Mouse (Mus musculus): ENCODE measurements at regions not wholly inside any gene's neighbourhood (a gene's known extent, or its start where the extent isn't known, plus 50 kb on each side); places are given as distances from the start of the nearest gene placed in this dataset.
"Not testable (repeated sequence)": the region's sequence is repeated elsewhere in the genome, so short reads cannot be mapped to it uniquely, and the experiment has no call there.

GRCm38 (mm10) chr5:91822844-91823576, 139.9 kb downstream of the Rchy1 start:
- no peak for DNase-seq

GRCm38 (mm10) chr5:91818800-91819199, 144.1 kb downstream of the Rchy1 start:
- DNase-seq, result no peak

- DNase-seq, result no peak
Measured at GRCm38 (mm10) chr5:91818195-91818594, 144.7 kb downstream of the Rchy1 start.

DNA sequence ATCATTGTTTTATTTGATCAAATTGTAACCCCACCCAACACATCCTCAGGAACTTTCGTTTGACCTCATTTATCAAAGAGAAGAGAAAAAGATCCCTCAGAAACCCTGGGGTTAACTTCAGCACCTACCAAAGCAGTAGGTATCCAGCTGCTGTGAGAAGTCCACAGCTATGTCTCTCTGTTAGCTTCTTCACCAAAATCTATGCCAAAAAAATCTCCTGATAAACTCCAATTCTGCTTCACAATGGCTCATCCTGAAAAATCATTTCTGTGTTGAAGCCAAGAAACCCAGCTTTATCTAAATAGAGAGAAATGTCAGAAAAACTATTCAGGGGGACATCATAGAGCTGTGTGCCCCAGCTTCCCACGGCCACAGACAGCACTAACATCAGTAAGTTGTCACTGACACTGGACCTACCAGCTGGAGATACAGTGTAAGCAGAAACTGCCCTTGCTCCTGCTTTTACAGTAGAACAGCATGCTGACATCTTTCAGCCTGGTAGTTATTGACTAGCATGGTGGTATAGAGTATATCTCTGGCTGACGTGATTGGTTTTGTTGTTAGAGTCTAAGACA, 146.4 kb downstream of the Rchy1 start:
- DNase-seq, result peak; percentile 3

GRCm38 (mm10) chr5:91814956-91815355, 147.9 kb downstream of the Rchy1 start:
- no peak for DNase-seq

DNA sequence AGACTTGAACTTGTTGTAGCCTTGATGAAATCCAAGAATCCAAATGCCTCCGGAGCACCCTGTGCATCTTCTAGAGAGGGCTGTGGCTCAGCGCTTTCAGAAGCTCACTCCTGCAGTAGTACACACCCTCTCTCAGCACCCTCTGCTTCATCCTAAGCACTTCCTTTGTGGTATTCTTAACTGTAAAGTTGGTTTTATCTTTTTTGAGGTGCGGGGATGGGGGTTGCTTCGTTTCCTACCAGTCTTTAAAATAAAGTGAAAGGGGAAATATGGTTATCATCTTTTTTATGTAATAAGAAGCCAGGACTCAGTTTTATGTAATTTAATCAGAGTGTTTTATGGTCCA, 148.5 kb downstream of the Rchy1 start:
- no peak for DNase-seq

GRCm38 (mm10) chr5:91813547-91814416, 149.1 kb downstream of the Rchy1 start:
- no peak for DNase-seq

DNA sequence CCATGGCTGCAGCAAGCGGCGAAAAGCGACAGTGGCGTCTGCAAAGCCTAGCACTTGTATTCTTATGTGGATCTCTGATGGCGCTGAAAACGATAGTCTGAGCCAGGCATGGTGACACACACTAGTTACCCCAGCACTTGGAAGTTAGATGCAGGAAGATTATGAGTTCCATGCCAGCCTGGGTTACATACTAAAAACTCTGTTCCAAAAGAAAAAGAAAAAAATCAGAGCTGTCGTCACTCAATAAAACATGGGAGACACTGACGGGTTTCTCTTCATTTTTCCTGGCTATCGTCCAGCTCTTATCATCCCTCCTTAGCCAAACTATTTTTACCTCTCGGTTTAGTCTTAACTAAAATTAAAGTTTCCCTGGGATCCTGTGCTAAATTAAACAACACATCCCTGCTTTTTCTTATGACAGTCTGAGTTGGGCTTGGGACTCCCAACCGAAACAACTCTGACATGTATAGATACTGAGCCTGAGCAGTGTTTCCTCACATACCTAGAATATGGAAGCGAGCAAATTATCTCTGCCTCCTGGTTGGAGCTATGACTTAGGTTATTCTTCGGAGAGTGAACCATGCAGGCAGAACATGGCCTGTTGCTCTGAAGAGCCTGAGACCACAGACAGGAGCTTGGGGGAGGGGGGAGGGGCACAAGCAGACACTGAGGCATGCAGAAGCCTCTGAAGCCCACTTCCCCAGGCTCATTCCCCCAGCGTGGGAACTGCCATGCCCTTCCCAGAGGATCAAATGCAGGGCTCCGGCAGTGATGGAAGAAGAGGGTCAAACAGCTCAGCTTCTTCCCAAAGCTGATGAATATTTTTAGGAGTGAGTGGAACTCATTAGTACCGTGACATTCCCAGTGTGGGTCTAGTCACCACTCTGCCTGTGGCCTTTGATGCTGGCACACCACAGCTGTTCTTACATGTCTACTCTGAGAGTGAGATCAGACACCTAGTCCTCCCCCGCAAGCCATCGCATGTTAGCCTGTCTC, 155.5 kb downstream of the Rchy1 start:
- no peak for DNase-seq

GRCm38 (mm10) chr5:91801297-91801980, 161.4 kb downstream of the Rchy1 start:
- no peak for DNase-seq

DNA sequence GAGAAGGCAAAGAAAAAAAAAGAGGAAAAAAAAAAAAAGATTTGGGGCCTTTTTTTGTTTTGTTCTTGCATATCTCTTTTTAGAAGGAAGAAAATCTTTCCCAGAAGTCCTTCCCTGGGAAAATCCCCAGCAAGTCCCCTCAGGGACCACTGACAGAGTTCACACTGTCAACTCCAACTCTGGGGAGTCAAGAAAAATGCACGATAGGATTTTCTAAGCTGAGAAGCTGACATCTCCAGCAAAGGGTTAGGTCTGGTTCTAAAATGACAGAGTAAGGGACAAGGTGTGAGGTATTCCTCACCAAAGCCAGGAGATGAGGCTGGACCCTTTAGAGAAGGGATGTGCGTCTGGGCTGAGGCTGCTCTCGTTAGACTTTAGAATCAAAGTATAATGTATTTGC, 165.5 kb downstream of the Rchy1 start:
- no peak for DNase-seq

DNA sequence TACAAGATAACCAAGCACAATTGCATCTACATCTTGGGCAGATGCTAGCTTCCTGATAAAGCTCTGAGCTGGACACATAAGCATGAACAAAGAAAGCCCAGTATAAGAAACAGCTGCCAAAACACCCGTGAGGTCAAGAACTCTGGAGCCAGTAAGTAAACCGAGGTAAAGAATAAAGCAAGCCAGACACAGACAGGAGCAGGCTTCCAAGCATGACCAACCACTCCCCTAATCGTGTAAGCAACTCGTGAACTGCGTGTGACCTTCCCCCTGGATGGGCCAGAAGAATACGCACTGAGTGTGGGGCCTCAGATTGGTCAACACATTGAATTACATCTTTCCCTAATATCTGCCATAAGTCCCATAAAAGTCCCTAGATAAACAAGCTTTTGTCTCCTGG, 170.1 kb downstream of the Rchy1 start:
- DNase-seq, result no peak

GRCm38 (mm10) chr5:91790412-91790811, 172.5 kb downstream of the Rchy1 start:
- DNase-seq, result no peak

DNA sequence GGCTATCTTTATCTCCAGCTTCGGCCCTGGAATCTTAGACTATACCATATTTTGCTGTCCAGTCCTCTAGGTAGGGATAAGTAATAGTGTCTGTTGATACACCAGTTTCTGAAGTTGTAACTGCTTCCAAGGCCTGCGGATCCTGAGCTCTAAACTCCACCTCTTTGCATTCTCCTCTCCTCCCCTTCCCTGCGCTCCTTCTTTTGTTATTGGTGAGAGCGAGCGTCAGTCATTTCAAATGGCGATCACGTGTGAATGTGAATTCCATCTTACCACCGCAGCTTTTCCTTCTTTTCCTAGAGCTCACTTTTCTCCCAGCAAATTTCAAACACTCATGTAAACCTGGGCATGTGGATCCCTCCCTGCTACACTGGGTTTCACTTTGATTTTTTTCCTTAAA, 178.9 kb downstream of the Rchy1 start:
- no peak for DNase-seq

GRCm38 (mm10) chr5:91776971-91777370, 185.9 kb downstream of the Rchy1 start:
- DNase-seq, result no peak

- DNase-seq, result no peak
Measured at GRCm38 (mm10) chr5:91774065-91774464, 188.8 kb downstream of the Rchy1 start.

- no peak for DNase-seq
Measured at GRCm38 (mm10) chr5:91767886-91768285, 195.0 kb downstream of the Rchy1 start.

DNA sequence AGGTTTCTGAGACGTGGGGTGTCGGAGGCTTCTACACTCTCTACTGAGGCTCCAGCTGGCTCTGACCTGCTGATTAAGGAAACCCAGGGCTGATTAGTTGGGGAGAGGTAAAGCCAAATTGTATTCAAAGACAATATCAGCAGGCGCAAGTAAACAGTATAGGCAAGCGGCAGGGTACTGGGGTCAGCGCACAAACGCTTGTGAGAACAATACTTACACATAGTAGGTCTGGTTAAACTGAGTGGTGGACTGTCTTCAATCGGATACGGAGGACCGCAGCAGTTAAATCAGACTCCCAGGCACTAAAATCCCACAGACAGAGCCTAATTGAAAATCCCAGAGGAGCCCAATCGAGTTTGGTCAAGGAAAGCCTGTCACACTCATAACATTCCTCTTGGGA, 195.8 kb downstream of the Rchy1 start:
- no peak for DNase-seq

- no peak for DNase-seq
Measured at GRCm38 (mm10) chr5:91764621-91765020, 198.2 kb downstream of the Rchy1 start.

DNA sequence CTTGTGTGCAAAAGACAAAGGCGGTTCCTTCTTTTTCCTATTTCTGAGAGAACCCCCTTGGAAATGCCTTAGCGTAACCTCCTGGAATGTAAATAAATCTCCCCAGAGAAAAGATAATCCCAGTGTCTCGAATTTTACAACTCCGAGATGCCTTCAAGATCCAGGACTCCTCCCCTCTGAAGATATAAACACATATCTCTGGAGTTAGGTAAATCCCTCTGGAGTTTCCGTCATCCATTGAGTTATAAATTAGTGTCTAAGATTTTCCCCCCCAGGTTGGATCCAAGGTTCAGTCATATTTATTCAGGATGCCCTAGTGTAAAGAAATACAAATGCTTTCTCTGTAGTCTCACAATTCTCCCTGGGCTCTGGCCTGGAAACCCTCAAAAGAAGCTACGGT, 200.3 kb downstream of the Rchy1 start:
- no peak for DNase-seq

- no peak for DNase-seq
Measured at GRCm38 (mm10) chr5:91755958-91756357, 206.9 kb downstream of the Rchy1 start.

GRCm38 (mm10) chr5:91752846-91753245, 210.0 kb downstream of the Rchy1 start:
- not testable (repeated sequence) for DNase-seq

GRCm38 (mm10) chr5:91751168-91751567, 211.7 kb downstream of the Rchy1 start:
- DNase-seq, result no peak
